8 mouse cellular contexts compared by ENCODE assay signal in the genomic region with DNA sequence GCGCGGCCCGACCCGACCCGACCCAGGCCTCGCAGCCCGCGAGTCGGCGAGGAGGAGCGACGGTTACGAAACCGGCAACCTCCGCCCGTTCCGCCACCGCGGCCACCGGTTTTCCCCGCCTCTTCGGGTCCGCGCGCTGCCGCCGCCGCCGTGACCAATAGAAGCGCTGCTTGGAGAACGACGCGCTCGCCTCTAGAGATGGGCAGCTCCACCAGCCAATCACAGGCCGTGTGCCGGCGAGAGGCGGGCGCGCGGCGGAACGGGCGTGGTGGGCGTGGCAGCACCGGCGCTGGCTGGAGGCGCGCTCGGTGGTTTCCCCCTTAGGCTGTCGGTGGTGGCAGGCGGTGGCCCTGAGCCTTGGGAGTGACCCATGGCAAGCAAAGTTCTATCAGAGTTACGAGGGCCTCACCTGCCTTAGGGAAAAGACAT. TPM values are rescaled to one million over a fixed set of nuclear protein-coding genes. Genes with fewer than 3 reads are reported as not detected.
DNase-seq lines count a peak whose midpoint lies in the region; ATAC-seq lines count a peak whose summit lies in the region.

A gene (minus strand): TSS at position 138 of the 429 bp plus-strand sequence.

- under 1% methylated on average over 53 of the region's 53 CpGs for WGBS in intestine, embryonic 15.5 days

- H3K27me3 ChIP-seq in intestine, embryonic 15.5 days (replicated peaks) = no peaks in the 10 kb centered on the region

- peak within 1 kb of the TSS; percentile 91 for H3K9ac ChIP-seq in intestine, embryonic 15.5 days

- no peaks in the 10 kb centered on the region for H3K36me3 ChIP-seq in intestine, embryonic 15.5 days

- intact Hi-C loops in gastrocnemius, postnatal 36 days (cut with DNase I) = no loop called here
- intact Hi-C loops in left cerebral cortex, postnatal 14 days (cut with DNase I) = loop anchor here (2.0 kb wide), 1 partner anchor 62 kb away; a partner anchor contains a TSS

- H3K4me1 ChIP-seq in intestine, embryonic 15.5 days (replicated peaks) = peaks cover 11% of the 10 kb centered on the region; the same call in 1 of the 2 replicates

- peak within 1 kb of the TSS; percentile 95 for H3K4me3 ChIP-seq in intestine, embryonic 15.5 days (replicated peaks)

- peak; percentile 98 for DNase-seq in adrenal gland, adult 2 months
- DNase-seq in embryo, embryonic 11 days = peak; percentile 95
- DNase-seq in gastrocnemius, postnatal 36 days = peak; percentile 96 to 99
- peak; percentile 96 to 98 for DNase-seq in left cerebral cortex, postnatal 14 days (ENCODE audit: low spot score in 2 of 2)
- DNase-seq in right cerebral cortex, postnatal 14 days = peak; percentile 95
- peak; percentile 98 for DNase-seq in urinary bladder, postnatal 25 days (ENCODE audit: low spot score)

- H3K4me2 ChIP-seq in intestine, embryonic 15.5 days (replicated peaks) = peak within 1 kb of the TSS; percentile 74

- peak within 1 kb of the TSS; percentile 91 for H3K27ac ChIP-seq in intestine, embryonic 15.5 days

- no peaks in the 10 kb centered on the region for H3K9me3 ChIP-seq in intestine, embryonic 15.5 days

- ATAC-seq in intestine, embryonic 15.5 days = peak; percentile 98
- peak; percentile 98 for ATAC-seq in megakaryocyte-erythroid progenitor cell, adult 5-6 weeks (replicated peaks; ENCODE audit: low FRiP score, low TSS enrichment, poor library complexity, severe bottlenecking)

RNA-seq across cellular contexts. Expression of the gene that starts here (rescaled TPM):
- total RNA-seq in adrenal gland, adult 2 months (2021) = 10 to 100 TPM; 46.0 to 65.3 TPM
- 2.1 and 2.3 TPM in 2 replicates for polyA plus RNA-seq in adrenal gland, adult 2 months (2012; rRNA removed)
- 10 to 100 TPM; 36.9 to 38.0 TPM for total RNA-seq in gastrocnemius, postnatal 36 days (2021)
- 44.5 and 45.3 TPM in 2 replicates for polyA plus RNA-seq in intestine, embryonic 15.5 days (2015; fragmentation: Nextera tagmentation; extraction: Ambion mirVana)
- total RNA-seq in left cerebral cortex, postnatal 14 days (2021) = 10 to 100 TPM; 27.0 to 31.4 TPM
- 20.7 and 21.9 TPM in 2 replicates for total RNA-seq in megakaryocyte-erythroid progenitor cell, adult 5-6 weeks (2014; fragmentation: Nextera tagmentation)
- total RNA-seq in megakaryocyte-erythroid progenitor cell, adult 5-6 weeks (2017) = 30.2 and 54.0 TPM in 2 replicates

Comparison
In these comparisons a context has a peak if more than half of its experiments do, and no peak if none do; other contexts are left out.
1. Peak in every context shown above with its lines: DNase-seq, ATAC-seq, H3K4me3 ChIP-seq and H3K27ac ChIP-seq.
2. RNA of the gene that starts here (polyA plus RNA-seq): 44.5 to 45.3 TPM in intestine, embryonic 15.5 days; 2.1 to 2.3 TPM in adrenal gland, adult 2 months; every median in the first group is over 10 times any median in the second.